Mouse (Mus musculus) G1E (cell line): ENCODE data around the gene Gm10037. TPM values are rescaled to one million over a fixed set of nuclear protein-coding genes. Genes with fewer than 3 reads are reported as not detected.
"Not testable (repeated sequence)": the region's sequence is repeated elsewhere in the genome, so short reads cannot be mapped to it uniquely, and the experiment has no call there.

Experiments
- ATAC-seq: 2 replicates; pipeline ENCODE4 v1.8.0; 2016; ENCODE audit warnings: mild to moderate bottlenecking; ENCODE audit not compliant: insufficient number of reproducible peaks, poor library complexity, low FRiP score, severe bottlenecking; ENCODE audit errors: extremely low read depth
- DNase-seq: peaks from one replicate; pipeline ENCODE4 v3.0.0; 2012; ENCODE audit warnings: low spot score
- H3K27me3 ChIP-seq: 2 replicates; pipeline ENCODE4 v1.6.1; 2012; ENCODE audit warnings: mild to moderate bottlenecking, low read length, inconsistent platforms; ENCODE audit not compliant: insufficient read depth
- H3K36me3 ChIP-seq: replicated peaks from 2 replicates; pipeline ENCODE3; 2012; ENCODE audit warnings: mild to moderate bottlenecking, inconsistent platforms
- H3K4me1 ChIP-seq: 2 replicates; pipeline ENCODE4 v1.6.1; 2012; ENCODE audit warnings: low read depth, low read length, inconsistent platforms, mixed read lengths; ENCODE audit not compliant: insufficient read depth
- H3K4me3 ChIP-seq: 2 replicates; pipeline ENCODE4 v1.5.1; 2012; ENCODE audit warnings: low read depth, mild to moderate bottlenecking, inconsistent platforms, low read length, moderate library complexity, mixed read lengths
- H3K9me3 ChIP-seq: replicated peaks from 2 replicates; pipeline ENCODE4 v1.6.1; 2012; ENCODE audit warnings: inconsistent platforms
- CTCF ChIP-seq: IDR thresholded peaks from 2 replicates; pipeline ENCODE4 v1.5.1; 2012; ENCODE audit warnings: low read depth, low read length, inconsistent platforms, mixed read lengths
- GATA1 ChIP-seq: IDR thresholded peaks from 2 replicates; pipeline ENCODE4 v1.6.1; 2012; ENCODE audit warnings: borderline replicate concordance, low read length, inconsistent platforms, mixed read lengths
- GATA2 ChIP-seq: IDR thresholded peaks from 2 replicates; pipeline ENCODE4 v1.6.1; 2012; ENCODE audit warnings: low read depth, low read length, inconsistent platforms, borderline replicate concordance
- POLR2AphosphoS5 ChIP-seq: IDR thresholded peaks from 2 replicates; pipeline ENCODE4 v1.6.1; 2012; ENCODE audit warnings: low read depth, low read length, inconsistent platforms; ENCODE audit not compliant: insufficient replicate concordance
- TAL1 ChIP-seq: conservative IDR thresholded peaks from 2 replicates; pipeline ENCODE4 v1.6.1; 2012; ENCODE audit warnings: low read depth, low read length, inconsistent platforms, mixed read lengths
- polyA plus RNA-seq: library from polyadenylated mRNA; stranded (reverse); fragments of >175 nt; gene quantifications from 2 replicates; pipeline ENCODE4 v1.2.3, GENCODE M21; 2012
- total RNA-seq, 2 experiments: library from RNA; stranded (forward) in 1 of 2; stranded (reverse) in 1 of 2; fragments of 200-1000 nt in 1 of 2; fragments of >200 nt in 1 of 2; fragmentation: Nextera tagmentation in 1 of 2; gene quantifications; 2 replicates each; pipeline ENCODE4 v1.2.3; 2014 to 2017

The Gm10037 gene
- total RNA-seq (2014; fragmentation: Nextera tagmentation) (not detected in 2 replicates), total RNA-seq (2017) (not detected in 2 replicates), polyA plus RNA-seq (not detected in 2 replicates)

- Histone ChIP-seq H3K27me3 (no peaks in the 10 kb centered on the region; the same call in 1 of the 2 replicates), H3K4me3 (no peak within 1 kb of the TSS), H3K9me3 (no peaks in the 10 kb centered on the region; the same call in 1 of the 2 replicates), H3K36me3 (no peaks in the 10 kb centered on the region), H3K4me1 (no peaks in the 10 kb centered on the region)
- no peak for ATAC-seq
- TF ChIP-seq GATA1 (no peak), POLR2AphosphoS5 (no peak), GATA2 (no peak), CTCF (no peak), TAL1 (no peak)
- DNase-seq = no peak
Observed at GRCm38 (mm10) chr13:67830911-67831336, at the start of gene Gm10037. Gene Gm10037 (plus strand): TSS chr13:67831106.

- ATAC-seq = no peak
- H3K4me1 ChIP-seq = no peaks in the 10 kb centered on the region
- no peaks in the 10 kb centered on the region for H3K27me3 ChIP-seq
- H3K9me3 ChIP-seq = no peaks in the 10 kb centered on the region
- no peak overlapping the region for H3K4me3 ChIP-seq
- DNase-seq = no peak
- no peaks in the 10 kb centered on the region for H3K36me3 ChIP-seq
- no peak for TF ChIP-seq CTCF
- TF ChIP-seq TAL1 = no peak
- TF ChIP-seq GATA1 = no peak
- TF ChIP-seq POLR2AphosphoS5 = no peak
- TF ChIP-seq GATA2 = no peak
Observed at GRCm38 (mm10) chr13:67791921-67792455, 38.9 kb upstream of the Gm10037 start.

- H3K9me3 ChIP-seq = no peaks in the 10 kb centered on the region
- no peaks in the 10 kb centered on the region for H3K36me3 ChIP-seq
- ATAC-seq (no peak), DNase-seq (no peak)
- no peaks in the 10 kb centered on the region for H3K27me3 ChIP-seq
- no peaks in the 10 kb centered on the region for H3K4me1 ChIP-seq
- TF ChIP-seq GATA1 = no peak
- no peak for TF ChIP-seq GATA2
- no peak for TF ChIP-seq TAL1
- TF ChIP-seq POLR2AphosphoS5 = no peak
- no peak for TF ChIP-seq CTCF
- no peak overlapping the region for H3K4me3 ChIP-seq
Observed at GRCm38 (mm10) chr13:67798618-67799017, 32.3 kb upstream of the Gm10037 start.

- not testable (repeated sequence) for H3K4me3 ChIP-seq, H3K9me3 ChIP-seq, H3K4me1 ChIP-seq, DNase-seq, H3K27me3 ChIP-seq, ATAC-seq, H3K36me3 ChIP-seq
Observed at GRCm38 (mm10) chr13:67799151-67799550, 31.8 kb upstream of the Gm10037 start.

GRCm38 (mm10) chr13:67811651-67812210, 19.2 kb upstream of the Gm10037 start:
- peaks cover 11% of the 10 kb centered on the region for H3K4me1 ChIP-seq
- no peaks in the 10 kb centered on the region; the same call in 1 of the 2 replicates for H3K9me3 ChIP-seq
- TF ChIP-seq GATA1 = no peak
- TF ChIP-seq CTCF = no peak
- TF ChIP-seq TAL1 = no peak
- TF ChIP-seq POLR2AphosphoS5 = no peak
- no peak for TF ChIP-seq GATA2
- DNase-seq = no peak
- H3K27me3 ChIP-seq = no peaks in the 10 kb centered on the region
- H3K4me3 ChIP-seq = no peak overlapping the region
- no peak for ATAC-seq
- no peaks in the 10 kb centered on the region for H3K36me3 ChIP-seq

- TF ChIP-seq GATA2 (no peak), CTCF (no peak), GATA1 (no peak)
- Histone ChIP-seq H3K4me1 (peaks cover 11% of the 10 kb centered on the region), H3K27me3 (no peaks in the 10 kb centered on the region), H3K4me3 (peak overlapping the region; percentile 73), H3K36me3 (no peaks in the 10 kb centered on the region), H3K9me3 (peaks cover 3% of the 10 kb centered on the region)
- DNase-seq (no peak), ATAC-seq (no peak)
Observed at GRCm38 (mm10) chr13:67812961-67813709, 17.8 kb upstream of the Gm10037 start.
